Mouse (Mus musculus) lung, embryonic 15.5 days (tissue): ENCODE results near the gene Npr3. TPM values are rescaled to one million over a fixed set of nuclear protein-coding genes. Genes with fewer than 3 reads are reported as not detected.

Experiments used
- ATAC-seq: fragments of 200-750 bp; cut with Nextera tagmentation; 2 replicates; pipeline ENCODE4 v1.8.0; 2017; ENCODE audit warnings: moderate number of reproducible peaks, borderline replicate concordance; ENCODE audit not compliant: low FRiP score, low TSS enrichment; ENCODE audit errors: extremely low read depth
- H3K27ac ChIP-seq: fragments of 300-500 bp; sonication (generic); 2 replicates; pipeline ENCODE4 v1.5.1; 2015; ENCODE audit warnings: moderate library complexity, mild to moderate bottlenecking, inconsistent platforms
- H3K27me3 ChIP-seq: fragments of 300-500 bp; sonication (generic); 2 replicates; pipeline ENCODE4 v1.6.1; 2015; ENCODE audit warnings: inconsistent platforms
- H3K36me3 ChIP-seq: fragments of 300-500 bp; sonication (generic); 2 replicates; pipeline ENCODE4 v1.6.1; 2015; ENCODE audit warnings: inconsistent platforms
- H3K4me1 ChIP-seq: fragments of 300-500 bp; sonication (generic); 2 replicates; pipeline ENCODE4 v1.6.1; 2015; ENCODE audit warnings: inconsistent platforms
- H3K4me2 ChIP-seq: fragments of 300-500 bp; sonication (generic); 2 replicates; pipeline ENCODE4 v1.6.1; 2015; ENCODE audit warnings: inconsistent platforms, mild to moderate bottlenecking, moderate library complexity
- H3K4me3 ChIP-seq: fragments of 300-500 bp; sonication (generic); 2 replicates; pipeline ENCODE4 v1.5.1; 2015; ENCODE audit warnings: mild to moderate bottlenecking, inconsistent platforms
- H3K9ac ChIP-seq: fragments of 300-500 bp; sonication (generic); 2 replicates; pipeline ENCODE4 v1.6.1; 2015; ENCODE audit warnings: inconsistent platforms
- H3K9me3 ChIP-seq: fragments of 300-500 bp; sonication (generic); 2 replicates; pipeline ENCODE4 v1.6.1; 2016; ENCODE audit warnings: inconsistent platforms
- WGBS: fragments of 180-500 bp; shearing (Covaris S2); methylation state at CpG from one replicate; pipeline ENCODE4 v1.1.7; 2015; 5-methylcytosine and 5-hydroxymethylcytosine counted together
- polyA plus RNA-seq: library from polyadenylated mRNA; unstranded; fragments of >200 nt; fragmentation: Nextera tagmentation; extraction: Ambion mirVana; gene quantifications from 2 replicates; pipeline ENCODE4 v1.2.1, GENCODE M21; 2015

Gene Npr3
- polyA plus RNA-seq, 1 experiment from 2014 or later: 9.5 TPM

GRCm38 (mm10) chr15:11906021-11906570 lies 991 bp downstream of the Npr3 start:
- Histone ChIP-seq H3K9me3 (no peaks in the 10 kb centered on the region), H3K9ac (peak overlapping the region; percentile 38; the same call in 1 of the 2 replicates), H3K4me2 (peak overlapping the region; percentile 96), H3K27me3 (peaks cover 8% of the 10 kb centered on the region), H3K27ac (peak overlapping the region; percentile 87), H3K36me3 (no peaks in the 10 kb centered on the region), H3K4me3 (peak overlapping the region; percentile 62), H3K4me1 (peaks cover 34% of the 10 kb centered on the region)
- WGBS: under 1% methylated on average over 36 of the region's 36 CpGs
- peak; percentile 53 for ATAC-seq

- no peaks in the 10 kb centered on the region for H3K36me3 ChIP-seq
- peak overlapping the region; percentile 87 for H3K27ac ChIP-seq
- H3K9ac ChIP-seq: peak overlapping the region; percentile 70
- peaks cover 34% of the 10 kb centered on the region for H3K4me1 ChIP-seq
- peak overlapping the region; percentile 62 for H3K4me3 ChIP-seq
- H3K9me3 ChIP-seq: no peaks in the 10 kb centered on the region
- peak overlapping the region; percentile 96 for H3K4me2 ChIP-seq
- under 1% methylated on average over 86 of the region's 90 CpGs for WGBS
- H3K27me3 ChIP-seq: peaks cover 8% of the 10 kb centered on the region
- ATAC-seq: peak; percentile 15; the same call in 1 of the 2 replicates
Measured at GRCm38 (mm10) chr15:11904848-11905672, 2.0 kb downstream of the Npr3 start.

GRCm38 (mm10) chr15:11904043-11904847 lies 2.8 kb downstream of the Npr3 start:
- no peaks in the 10 kb centered on the region for H3K9me3 ChIP-seq

GRCm38 (mm10) chr15:11903196-11904042 lies 3.7 kb downstream of the Npr3 start:
- peaks cover 33% of the 10 kb centered on the region for H3K4me1 ChIP-seq
- 0 out of 2 replicates have a peak, but pooled peaks have one; percentile 13 for ATAC-seq
- peak overlapping the region; percentile 96 for H3K4me2 ChIP-seq
- 4% methylated on average over 34 of the region's 34 CpGs for WGBS
- H3K27ac ChIP-seq: peak overlapping the region; percentile 70
- H3K36me3 ChIP-seq: no peaks in the 10 kb centered on the region
- H3K9me3 ChIP-seq: no peaks in the 10 kb centered on the region
- H3K9ac ChIP-seq: peak overlapping the region; percentile 70
- peak overlapping the region; percentile 62 for H3K4me3 ChIP-seq
- H3K27me3 ChIP-seq: peaks cover 8% of the 10 kb centered on the region

More at GRCm38 (mm10) chr15:11904043-11904847, 2.8 kb downstream of the Npr3 start:
- under 1% methylated on average over 48 of the region's 48 CpGs for WGBS
- peak overlapping the region; percentile 62 for H3K4me3 ChIP-seq
- H3K4me1 ChIP-seq: peaks cover 34% of the 10 kb centered on the region
- H3K27me3 ChIP-seq: peaks cover 8% of the 10 kb centered on the region
- peak; percentile 58 for ATAC-seq
- no peaks in the 10 kb centered on the region for H3K36me3 ChIP-seq
- H3K4me2 ChIP-seq: peak overlapping the region; percentile 96
- peak overlapping the region; percentile 70 for H3K9ac ChIP-seq
- H3K27ac ChIP-seq: peak overlapping the region; percentile 70

- Histone ChIP-seq H3K36me3 (no peaks in the 10 kb centered on the region), H3K4me1 (0 out of 2 replicates have a peak, but pooled peaks cover 7% of the 10 kb centered on the region), H3K27me3 (no peaks in the 10 kb centered on the region), H3K4me2 (no peak overlapping the region), H3K27ac (no peak overlapping the region), H3K4me3 (no peak overlapping the region), H3K9me3 (no peaks in the 10 kb centered on the region), H3K9ac (no peak overlapping the region)
- WGBS: 88% methylated on average over 8 of the region's 8 CpGs
- no peak for ATAC-seq
Measured at GRCm38 (mm10) chr15:11897617-11898016, 9.5 kb downstream of the Npr3 start.

- Histone ChIP-seq H3K36me3 (no peaks in the 10 kb centered on the region), H3K4me2 (no peak overlapping the region), H3K9ac (no peak overlapping the region), H3K27me3 (no peaks in the 10 kb centered on the region), H3K9me3 (no peaks in the 10 kb centered on the region), H3K27ac (no peak overlapping the region), H3K4me3 (no peak overlapping the region), H3K4me1 (0 out of 2 replicates have a peak, but pooled peaks cover 7% of the 10 kb centered on the region)
- no peak for ATAC-seq
- 75% methylated on average over 5 of the region's 5 CpGs for WGBS
Measured at GRCm38 (mm10) chr15:11897162-11897561, 9.9 kb downstream of the Npr3 start.

- H3K9ac ChIP-seq: no peak overlapping the region
- peak; percentile 39; the same call in 1 of the 2 replicates for ATAC-seq
- H3K36me3 ChIP-seq: no peaks in the 10 kb centered on the region
- no peak overlapping the region for H3K4me3 ChIP-seq
- 25% methylated on average over 9 of the region's 9 CpGs for WGBS
- no peaks in the 10 kb centered on the region for H3K9me3 ChIP-seq
- 0 out of 2 replicates have a peak, but pooled peaks cover 7% of the 10 kb centered on the region for H3K4me1 ChIP-seq
- no peaks in the 10 kb centered on the region for H3K27me3 ChIP-seq
- H3K27ac ChIP-seq: peak overlapping the region; percentile 59; the same call in 1 of the 2 replicates
- no peak overlapping the region for H3K4me2 ChIP-seq
Measured at GRCm38 (mm10) chr15:11893969-11894368, 13.1 kb downstream of the Npr3 start.

GRCm38 (mm10) chr15:11891395-11891794 lies 15.7 kb downstream of the Npr3 start:
- 65% methylated on average over 3 of the region's 3 CpGs for WGBS
- Histone ChIP-seq H3K4me2 (no peak overlapping the region), H3K9ac (no peak overlapping the region), H3K4me1 (0 out of 2 replicates have a peak, but pooled peaks cover 7% of the 10 kb centered on the region), H3K4me3 (no peak overlapping the region), H3K36me3 (no peaks in the 10 kb centered on the region), H3K9me3 (no peaks in the 10 kb centered on the region), H3K27ac (no peak overlapping the region), H3K27me3 (no peaks in the 10 kb centered on the region)
- no peak for ATAC-seq

- Histone ChIP-seq H3K27me3 (no peaks in the 10 kb centered on the region), H3K9me3 (no peaks in the 10 kb centered on the region), H3K4me3 (no peak overlapping the region), H3K4me1 (no peaks in the 10 kb centered on the region), H3K4me2 (no peak overlapping the region), H3K36me3 (peaks cover 8% of the 10 kb centered on the region; the same call in 1 of the 2 replicates), H3K9ac (no peak overlapping the region), H3K27ac (no peak overlapping the region)
- 69% methylated on average over 10 of the region's 10 CpGs for WGBS
- ATAC-seq: no peak
Measured at GRCm38 (mm10) chr15:11882508-11883205, 24.4 kb downstream of the Npr3 start.

GRCm38 (mm10) chr15:11881822-11882221 lies 25.3 kb downstream of the Npr3 start:
- H3K4me1 ChIP-seq: no peaks in the 10 kb centered on the region
- H3K4me2 ChIP-seq: no peak overlapping the region
- H3K4me3 ChIP-seq: no peak overlapping the region
- H3K27ac ChIP-seq: no peak overlapping the region
- H3K9me3 ChIP-seq: no peaks in the 10 kb centered on the region
- ATAC-seq: no peak
- H3K36me3 ChIP-seq: peaks cover 8% of the 10 kb centered on the region; the same call in 1 of the 2 replicates
- WGBS: 94% methylated on average over 6 of the region's 6 CpGs
- no peak overlapping the region for H3K9ac ChIP-seq
- no peaks in the 10 kb centered on the region for H3K27me3 ChIP-seq
